Mouse (Mus musculus) G1E (cell line): ENCODE results near the gene Cfap20.

ENCODE experiments used
- CTCF ChIP-seq: IDR thresholded peaks from 2 replicates; pipeline ENCODE4 v1.5.1; 2012; ENCODE audit warnings: low read depth, low read length, inconsistent platforms, mixed read lengths
- GATA1 ChIP-seq: IDR thresholded peaks from 2 replicates; pipeline ENCODE4 v1.6.1; 2012; ENCODE audit warnings: borderline replicate concordance, low read length, inconsistent platforms, mixed read lengths
- GATA2 ChIP-seq: IDR thresholded peaks from 2 replicates; pipeline ENCODE4 v1.6.1; 2012; ENCODE audit warnings: low read depth, low read length, inconsistent platforms, borderline replicate concordance
- POLR2AphosphoS5 ChIP-seq: IDR thresholded peaks from 2 replicates; pipeline ENCODE4 v1.6.1; 2012; ENCODE audit warnings: low read depth, low read length, inconsistent platforms; ENCODE audit not compliant: insufficient replicate concordance
- TAL1 ChIP-seq: conservative IDR thresholded peaks from 2 replicates; pipeline ENCODE4 v1.6.1; 2012; ENCODE audit warnings: low read depth, low read length, inconsistent platforms, mixed read lengths

DNA sequence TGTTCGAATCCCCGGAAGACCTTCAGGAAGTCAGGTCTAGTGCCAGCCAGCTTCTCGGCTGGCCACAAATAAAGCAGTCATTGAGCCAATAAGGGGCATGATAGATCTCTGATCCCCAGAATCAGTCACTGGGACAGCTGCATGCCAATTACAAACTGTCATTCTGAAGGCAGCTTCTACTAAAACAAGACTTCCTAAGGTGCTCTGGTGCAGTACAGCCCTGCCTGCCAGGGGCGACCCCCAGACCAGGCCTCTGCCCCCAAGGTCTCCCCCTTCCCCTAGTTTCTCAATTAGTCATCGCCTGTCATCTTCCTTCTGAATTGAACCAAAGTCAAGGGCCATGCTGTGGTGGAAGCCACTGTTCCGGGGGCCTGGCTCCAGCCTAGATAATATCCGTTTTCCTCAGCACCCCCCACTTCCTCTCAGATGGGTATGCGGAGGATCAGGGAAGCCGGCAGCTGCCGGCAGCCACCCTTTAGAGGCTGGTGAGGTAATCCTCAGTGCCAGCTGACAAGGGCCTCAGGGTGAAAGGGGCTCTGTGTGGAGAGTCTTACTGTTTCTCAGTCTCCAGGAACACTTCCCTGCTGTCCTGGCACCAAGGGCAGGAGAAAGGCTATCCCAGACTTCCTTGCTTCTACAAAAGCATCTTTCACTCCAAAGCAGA is 23.2 kb downstream of the Cfap20 start:
- TF ChIP-seq CTCF (no peak), TAL1 (no peak), GATA1 (no peak), POLR2AphosphoS5 (no peak), GATA2 (no peak)
